ENCODE assay signal across 9 mouse cellular contexts in genomic region chr7:110781231-110781711, GRCm38 (mm10). TPM values are rescaled to one million over a fixed set of nuclear protein-coding genes. Genes with fewer than 3 reads are reported as not detected.
A peak's percentile ranks its signal among the peaks of the same experiment; 100 is the strongest.
DNase-seq lines count a peak whose midpoint lies in the region; ATAC-seq lines count a peak whose summit lies in the region.
"Had no signal": no experiment of that assay in that cellular context is flagged by ENCODE, and none has a peak within 500 bp of the region (broad histone marks: within the 10 kb centered on the region; RNA-seq: fewer than 3 reads in every experiment).

No protein-coding gene starts in this region.

- no peaks in the 10 kb centered on the region for H3K27me3 ChIP-seq in embryonic facial prominence, embryonic 13.5 days
- no peaks in the 10 kb centered on the region for H3K27me3 ChIP-seq in liver, embryonic 12.5 days (replicated peaks)
- no peaks in the 10 kb centered on the region for H3K27me3 ChIP-seq in stomach, embryonic 15.5 days (replicated peaks)

- peak; percentile 88 for DNase-seq in heart, adult 11 months
- DNase-seq in heart, postnatal 25 days (ENCODE audit: low spot score), result no peak
- peak; percentile 62 for DNase-seq in MEL-GATA-1-ER (ENCODE audit: extremely low read depth, low read depth)
- no peak for DNase-seq in kidney, adult 18-20 months

- H3K36me3 ChIP-seq in embryonic facial prominence, embryonic 13.5 days, result no peaks in the 10 kb centered on the region
- H3K36me3 ChIP-seq in liver, embryonic 12.5 days, result peaks cover 77% of the 10 kb centered on the region
- no peaks in the 10 kb centered on the region for H3K36me3 ChIP-seq in stomach, embryonic 15.5 days

- H3K4me1 ChIP-seq in embryonic facial prominence, embryonic 13.5 days, result peaks cover 44% of the 10 kb centered on the region
- H3K4me1 ChIP-seq in liver, embryonic 12.5 days, result peaks cover 82% of the 10 kb centered on the region
- H3K4me1 ChIP-seq in stomach, embryonic 15.5 days, result peaks cover 14% of the 10 kb centered on the region

- H3K4me2 ChIP-seq in embryonic facial prominence, embryonic 13.5 days, result 0 out of 2 replicates have a peak overlapping the region, but pooled peaks have one; percentile 7
- peak overlapping the region; percentile 71 for H3K4me2 ChIP-seq in liver, embryonic 12.5 days
- H3K4me2 ChIP-seq in stomach, embryonic 15.5 days, result no peak overlapping the region

- H3K9me3 ChIP-seq in embryonic facial prominence, embryonic 13.5 days, result no peaks in the 10 kb centered on the region
- H3K9me3 ChIP-seq in liver, embryonic 12.5 days (replicated peaks), result no peaks in the 10 kb centered on the region
- no peaks in the 10 kb centered on the region for H3K9me3 ChIP-seq in stomach, embryonic 15.5 days
- H3K9me3 ChIP-seq: G1E had no signal

- H3K27ac ChIP-seq in embryonic facial prominence, embryonic 13.5 days, result peak overlapping the region; percentile 82
- peak overlapping the region; percentile 93 for H3K27ac ChIP-seq in liver, embryonic 12.5 days
- H3K27ac ChIP-seq in stomach, embryonic 15.5 days, result no peak overlapping the region

- H3K4me3 ChIP-seq in embryonic facial prominence, embryonic 13.5 days, result no peak overlapping the region
- H3K4me3 ChIP-seq in liver, embryonic 12.5 days, result peak overlapping the region; percentile 18; the same call in 1 of the 2 replicates
- no peak overlapping the region for H3K4me3 ChIP-seq in stomach, embryonic 15.5 days (replicated peaks)

- WGBS in embryonic facial prominence, embryonic 13.5 days, result 32% methylated on average over 2 of the region's 2 CpGs
- 75% methylated on average over 2 of the region's 2 CpGs for WGBS in liver, embryonic 12.5 days (ENCODE audit: insufficient replicate concordance)
- 62% methylated on average over 2 of the region's 2 CpGs for WGBS in stomach, embryonic 15.5 days

- intact Hi-C loops in heart, postnatal 25 days (cut with DNase I), result no loop called here

- peak; percentile 40; the same call in 1 of the 2 replicates for ATAC-seq in embryonic facial prominence, embryonic 13.5 days (ENCODE audit: insufficient number of reproducible peaks, insufficient read depth, low FRiP score, low TSS enrichment, low read depth)
- ATAC-seq in liver, embryonic 12.5 days, result peak; percentile 85
- peak; percentile 51; the same call in 1 of the 2 replicates for ATAC-seq in stomach, embryonic 15.5 days (ENCODE audit: insufficient read depth, low FRiP score, low read depth)
- no peak for ATAC-seq in granulocyte monocyte progenitor cell, adult 5-6 weeks (replicated peaks; ENCODE audit: poor library complexity, severe bottlenecking)

- no peak overlapping the region for H3K9ac ChIP-seq in embryonic facial prominence, embryonic 13.5 days
- H3K9ac ChIP-seq in liver, embryonic 12.5 days, result peak overlapping the region; percentile 55
- no peak overlapping the region for H3K9ac ChIP-seq in stomach, embryonic 15.5 days

RNA-seq across cellular contexts. Expression of gene Ampd3, which starts 13.3 kb away (rescaled TPM):
- 10 to 100 TPM; 46.0 to 46.2 TPM for total RNA-seq in heart, postnatal 25 days (2021)
- 3.5 and 6.2 TPM in 2 replicates for polyA plus RNA-seq in embryonic facial prominence, embryonic 13.5 days (2015; fragmentation: Nextera tagmentation; extraction: Ambion mirVana)
- 33.7 and 34.2 TPM in 2 replicates for polyA plus RNA-seq in liver, embryonic 12.5 days (2016; fragmentation: Nextera tagmentation; extraction: Ambion mirVana)
- 5.0 and 5.9 TPM in 2 replicates for polyA plus RNA-seq in stomach, embryonic 15.5 days (2015; fragmentation: Nextera tagmentation; extraction: Ambion mirVana)
- 3.5 and 6.2 TPM in 2 replicates for total RNA-seq in granulocyte monocyte progenitor cell, adult 5-6 weeks (2014; fragmentation: Nextera tagmentation)
- total RNA-seq in granulocyte monocyte progenitor cell, adult 5-6 weeks (2017), result 1.4 and 2.1 TPM in 2 replicates

Comparison
In these comparisons a context has a peak if more than half of its experiments do, and no peak if none do; other contexts are left out.
1. DNase-seq: peak in heart, adult 11 months (single experiment) and MEL-GATA-1-ER (single experiment); none in heart, postnatal 25 days (single experiment) and kidney, adult 18-20 months (single experiment).